Mouse (Mus musculus): ENCODE data around the gene Mettl7a3.

The Mettl7a3 gene

DNA sequence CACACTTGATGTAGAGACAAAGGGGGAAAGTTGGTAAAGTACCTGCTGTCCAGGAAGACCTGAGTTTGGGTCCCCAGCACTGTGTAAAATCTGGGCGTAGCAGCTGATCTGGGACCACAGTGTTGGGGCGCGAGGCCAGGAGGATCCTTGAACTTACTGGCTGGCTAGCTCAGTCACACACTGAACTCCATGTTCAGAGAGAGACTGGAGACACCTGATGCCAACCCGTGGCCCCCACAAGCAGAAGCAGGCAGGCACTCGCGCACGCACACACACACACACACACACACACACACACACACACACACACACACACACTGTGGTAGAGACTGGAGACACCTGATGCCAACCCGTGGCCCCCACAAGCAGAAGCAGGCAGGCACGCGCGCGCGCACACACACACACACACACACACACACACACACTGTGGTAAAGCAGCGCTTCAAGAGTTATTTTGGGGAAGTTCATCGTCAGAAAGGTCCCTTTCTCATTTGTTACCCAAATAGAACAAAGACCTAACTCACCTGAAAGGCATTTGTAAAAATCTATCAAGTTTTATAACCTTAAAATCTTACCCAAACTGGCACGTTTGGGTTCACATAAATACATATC lies 53.6 kb downstream of the Mettl7a3 start:
- no peak for DNase-seq (ENCODE audit: low read depth)

- DNase-seq (ENCODE audit: low read depth) = no peak
These were observed 54.2 kb downstream of the Mettl7a3 start for GRCm38 (mm10) chr15:100388886-100389285.

Measured in c-Kit-positive CD71-positive TER-119-negative erythroid progenitor cells, embryonic 14.5 days (primary cell).